Mouse (Mus musculus): Measurements from ENCODE around the gene Mfap2. TPM values are rescaled to one million over a fixed set of nuclear protein-coding genes. Genes with fewer than 3 reads are reported as not detected.

The Mfap2 gene
- total RNA-seq, 2 experiments from 2014 or later, result 3.8 to 4.4 TPM

GRCm38 (mm10) chr4:140986711-140987395 is 23.4 kb upstream of the Mfap2 start, which contains the start of gene Atp13a2:
TSS of gene Atp13a2 (plus strand) at chr4:140986873.
- DNase-seq (ENCODE audit: low spot score in 2 of 2), result peak; percentile 93 to 96

GRCm38 (mm10) chr4:140987476-140987875 is 22.7 kb upstream of the Mfap2 start:
- DNase-seq (ENCODE audit: low spot score in 2 of 2), result no peak

GRCm38 (mm10) chr4:140988706-140989290 is 21.4 kb upstream of the Mfap2 start:
- DNase-seq (ENCODE audit: low spot score in 2 of 2), result no peak

- DNase-seq (ENCODE audit: low spot score in 2 of 2), result no peak
Measured at GRCm38 (mm10) chr4:140989447-140989846, 20.8 kb upstream of the Mfap2 start.

- no peak for DNase-seq (ENCODE audit: low spot score in 2 of 2)
Measured at GRCm38 (mm10) chr4:140992215-140992614, 18.0 kb upstream of the Mfap2 start.

GRCm38 (mm10) chr4:140993846-140994245 is 16.4 kb upstream of the Mfap2 start:
- no peak for DNase-seq (ENCODE audit: low spot score in 2 of 2)

GRCm38 (mm10) chr4:140995811-140996210 is 14.4 kb upstream of the Mfap2 start:
- no peak for DNase-seq (ENCODE audit: low spot score in 2 of 2)

- no peak for DNase-seq (ENCODE audit: low spot score in 2 of 2)
Measured at GRCm38 (mm10) chr4:140996812-140997211, 13.4 kb upstream of the Mfap2 start.

GRCm38 (mm10) chr4:141005983-141006382 is 4.2 kb upstream of the Mfap2 start:
- no peak for DNase-seq (ENCODE audit: low spot score in 2 of 2)

GRCm38 (mm10) chr4:141008028-141008427 is 2.2 kb upstream of the Mfap2 start:
- DNase-seq (ENCODE audit: low spot score in 2 of 2), result no peak

GRCm38 (mm10) chr4:141010526-141010925 is 308 bp downstream of the Mfap2 start:
- no peak for DNase-seq (ENCODE audit: low spot score in 2 of 2)

- no peak for DNase-seq (ENCODE audit: low spot score in 2 of 2)
Measured at GRCm38 (mm10) chr4:141010941-141011429, 767 bp downstream of the Mfap2 start.

- no peak for DNase-seq (ENCODE audit: low spot score in 2 of 2)
Measured at GRCm38 (mm10) chr4:141011556-141012328, 1.5 kb downstream of the Mfap2 start.

GRCm38 (mm10) chr4:141012558-141012957 is 2.3 kb downstream of the Mfap2 start:
- DNase-seq (ENCODE audit: low spot score in 2 of 2), result peak in 1 of 2 experiments; percentile 41

- no peak for DNase-seq (ENCODE audit: low spot score in 2 of 2)
Measured at GRCm38 (mm10) chr4:141014114-141014513, 3.9 kb downstream of the Mfap2 start.

GRCm38 (mm10) chr4:141014856-141015255 is 4.6 kb downstream of the Mfap2 start:
- DNase-seq (ENCODE audit: low spot score in 2 of 2), result no peak

- no peak for DNase-seq (ENCODE audit: low spot score in 2 of 2)
Measured at GRCm38 (mm10) chr4:141015356-141015755, 5.1 kb downstream of the Mfap2 start.

- peak in 1 of 2 experiments; percentile 61 for DNase-seq (ENCODE audit: low spot score in 2 of 2)
Measured at GRCm38 (mm10) chr4:141016311-141016710, 6.1 kb downstream of the Mfap2 start.

- no peak for DNase-seq (ENCODE audit: low spot score in 2 of 2)
Measured at GRCm38 (mm10) chr4:141017657-141018436, 7.6 kb downstream of the Mfap2 start.

GRCm38 (mm10) chr4:141020220-141020619 is 10.0 kb downstream of the Mfap2 start:
- no peak for DNase-seq (ENCODE audit: low spot score in 2 of 2)

All from left cerebral cortex, adult 18-20 months (tissue).